Mouse (Mus musculus) heart, embryonic 15.5 days (tissue): Measurements from ENCODE around the gene Zfp811. TPM values are rescaled to one million over a fixed set of nuclear protein-coding genes. Genes with fewer than 3 reads are reported as not detected.

Source experiments
- ATAC-seq: fragments of 200-750 bp; cut with Nextera tagmentation; replicated peaks from 2 replicates; pipeline ENCODE4 v1.8.0; 2017; ENCODE audit warnings: low read depth, moderate TSS enrichment; ENCODE audit not compliant: insufficient number of reproducible peaks, insufficient read depth, low FRiP score
- H3K27ac ChIP-seq: fragments of 300-500 bp; sonication (generic); 2 replicates; pipeline ENCODE4 v1.5.1; 2015; ENCODE audit warnings: mild to moderate bottlenecking, inconsistent platforms
- H3K27me3 ChIP-seq: fragments of 300-500 bp; sonication (generic); 2 replicates; pipeline ENCODE4 v1.6.1; 2015; ENCODE audit warnings: inconsistent platforms
- H3K36me3 ChIP-seq: fragments of 300-500 bp; sonication (generic); 2 replicates; pipeline ENCODE4 v1.6.1; 2015; ENCODE audit warnings: mild to moderate bottlenecking, inconsistent platforms
- H3K4me1 ChIP-seq: fragments of 300-500 bp; sonication (generic); replicated peaks from 2 replicates; pipeline ENCODE4 v1.6.1; 2015; ENCODE audit warnings: inconsistent platforms
- H3K4me2 ChIP-seq: fragments of 300-500 bp; sonication (generic); 2 replicates; pipeline ENCODE4 v1.6.1; 2015; ENCODE audit warnings: inconsistent platforms, mild to moderate bottlenecking, moderate library complexity
- H3K4me3 ChIP-seq: fragments of 300-500 bp; sonication (generic); 2 replicates; pipeline ENCODE4 v1.5.1; 2015; ENCODE audit warnings: mild to moderate bottlenecking, inconsistent platforms
- H3K9ac ChIP-seq: fragments of 300-500 bp; sonication (generic); 2 replicates; pipeline ENCODE4 v1.6.1; 2015; ENCODE audit warnings: mild to moderate bottlenecking, inconsistent platforms
- H3K9me3 ChIP-seq: fragments of 300-500 bp; sonication (generic); replicated peaks from 2 replicates; pipeline ENCODE4 v1.6.1; 2016; ENCODE audit warnings: inconsistent platforms
- WGBS: fragments of 180-500 bp; shearing (Covaris S2); methylation state at CpG from one replicate; pipeline ENCODE4 v1.1.7; 2015; ENCODE audit warnings: mixed read lengths; 5-methylcytosine and 5-hydroxymethylcytosine counted together
- polyA plus RNA-seq: library from polyadenylated mRNA; unstranded; fragments of >200 nt; fragmentation: Nextera tagmentation; extraction: Ambion mirVana; gene quantifications from 2 replicates; pipeline ENCODE4 v1.2.1, GENCODE M21; 2015

Gene Zfp811
- polyA plus RNA-seq, 1 experiment from 2014 or later: 1.1 TPM

DNA sequence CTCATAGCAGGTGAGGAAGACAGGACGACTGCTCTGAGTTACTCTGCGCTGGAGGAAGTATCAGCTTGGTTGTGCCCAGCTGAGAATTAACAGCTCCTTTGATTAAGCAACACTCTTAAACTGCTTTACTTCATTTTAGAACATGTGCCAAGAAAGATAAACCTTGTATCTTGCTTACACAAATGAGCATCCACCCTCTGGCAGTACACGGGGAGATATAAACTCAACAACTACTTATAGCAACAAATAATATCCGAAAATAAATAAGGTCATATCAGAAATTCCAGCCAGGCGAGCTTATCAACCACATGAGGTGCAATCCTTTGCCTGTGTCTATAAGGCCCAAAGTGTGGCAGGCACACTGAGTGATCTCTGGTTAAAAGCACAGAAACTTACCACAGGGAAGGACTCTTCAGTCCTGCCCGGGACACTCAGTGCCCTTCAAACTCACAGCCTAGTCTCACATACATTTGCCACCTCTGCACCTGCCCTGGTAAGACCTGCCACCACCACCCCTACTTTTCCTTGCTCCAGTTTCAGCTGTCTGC, 56.8 kb downstream of the Zfp811 start:
- Histone ChIP-seq H3K9ac (no peak overlapping the region), H3K27ac (no peak overlapping the region), H3K4me3 (no peak overlapping the region), H3K4me1 (peaks cover 8% of the 10 kb centered on the region), H3K36me3 (no peaks in the 10 kb centered on the region), H3K27me3 (no peaks in the 10 kb centered on the region), H3K4me2 (no peak overlapping the region), H3K9me3 (no peaks in the 10 kb centered on the region)
- 32% methylated on average over 6 of the region's 6 CpGs for WGBS
- ATAC-seq: no peak

DNA sequence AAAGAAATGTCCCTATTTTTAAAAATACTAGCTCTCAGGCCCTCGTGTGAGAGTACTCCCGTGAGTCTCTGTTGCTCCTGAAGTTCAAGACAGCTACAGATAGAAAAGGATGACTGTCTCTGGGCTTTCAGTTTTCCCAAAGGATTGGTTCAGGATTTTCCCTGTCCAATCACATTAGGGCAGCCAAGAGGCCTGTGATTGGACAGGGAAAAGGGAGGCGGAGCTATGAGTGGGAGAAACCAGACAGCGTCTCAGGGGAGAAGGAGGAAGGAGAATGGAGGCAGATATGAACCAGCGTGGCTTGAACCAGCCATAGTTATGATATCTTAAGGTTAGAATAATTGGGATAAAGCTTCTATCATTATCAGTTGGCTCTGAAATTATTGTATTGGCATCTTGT, 59.1 kb downstream of the Zfp811 start:
- H3K4me1 ChIP-seq: peaks cover 8% of the 10 kb centered on the region
- ATAC-seq: no peak
- no peaks in the 10 kb centered on the region for H3K9me3 ChIP-seq
- H3K27ac ChIP-seq: no peak overlapping the region
- no peaks in the 10 kb centered on the region for H3K36me3 ChIP-seq
- no peak overlapping the region for H3K4me3 ChIP-seq
- no peaks in the 10 kb centered on the region for H3K27me3 ChIP-seq
- no peak overlapping the region for H3K4me2 ChIP-seq
- WGBS: 38% methylated on average over 5 of the region's 5 CpGs
- H3K9ac ChIP-seq: no peak overlapping the region

Other genes starting within 250 kb of the Zfp811 start
- gene Cyp4f37, start 188.6 kb downstream of the Zfp811 start, polyA plus RNA-seq: not detected in 2 replicates
- not detected in 2 replicates for gene Cyp4f40, start 151.0 kb downstream of the Zfp811 start, polyA plus RNA-seq
- 0.19 TPM in 1 of 2 replicates, not detected in the other for gene Cyp4f15, start 124.3 kb downstream of the Zfp811 start, polyA plus RNA-seq
- gene Zfp871, start 21.6 kb downstream of the Zfp811 start, polyA plus RNA-seq: 18.1 and 20.5 TPM in 2 replicates
- 6.2 and 8.2 TPM in 2 replicates for gene Zfp799, start 20.3 kb upstream of the Zfp811 start, polyA plus RNA-seq
- 4.5 and 5.5 TPM in 2 replicates for gene Zfp870, start 81.7 kb upstream of the Zfp811 start, polyA plus RNA-seq
- not detected in 2 replicates for gene Cyp4f14, start 107.4 kb upstream of the Zfp811 start, polyA plus RNA-seq
- gene Cyp4f13, start 137.5 kb upstream of the Zfp811 start, polyA plus RNA-seq: 10.0 and 11.6 TPM in 2 replicates
- gene Zfp472, start 155.9 kb upstream of the Zfp811 start, polyA plus RNA-seq: 4.9 and 7.4 TPM in 2 replicates
- gene Zfp952, start 183.2 kb upstream of the Zfp811 start, polyA plus RNA-seq: 6.7 and 8.9 TPM in 2 replicates
- gene Zfp763, start 223.5 kb upstream of the Zfp811 start, polyA plus RNA-seq: 6.0 and 6.2 TPM in 2 replicates